Mouse (Mus musculus): ENCODE results near the gene Crocc2.

The Crocc2 gene

GRCm38 (mm10) chr1:93168295-93168775 lies at the start of gene Crocc2:
TSS of gene Crocc2 (plus strand) at chr1:93168725.
- no peak for DNase-seq (ENCODE audit: low read depth in 2 of 2, low spot score in 2 of 2)

- no peak for DNase-seq (ENCODE audit: low read depth in 2 of 2, low spot score in 2 of 2)
Observed at GRCm38 (mm10) chr1:93118816-93119215, 49.7 kb upstream of the Crocc2 start.

GRCm38 (mm10) chr1:93123179-93123854 lies 45.2 kb upstream of the Crocc2 start:
- no peak for DNase-seq (ENCODE audit: low read depth in 2 of 2, low spot score in 2 of 2)

GRCm38 (mm10) chr1:93124066-93124465 lies 44.5 kb upstream of the Crocc2 start:
- DNase-seq (ENCODE audit: low read depth in 2 of 2, low spot score in 2 of 2), result no peak

- DNase-seq (ENCODE audit: low read depth in 2 of 2, low spot score in 2 of 2), result no peak
Observed at GRCm38 (mm10) chr1:93125256-93125655, 43.3 kb upstream of the Crocc2 start.

GRCm38 (mm10) chr1:93128209-93128608 lies 40.3 kb upstream of the Crocc2 start:
- DNase-seq (ENCODE audit: low read depth in 2 of 2, low spot score in 2 of 2), result no peak

GRCm38 (mm10) chr1:93128710-93129349 lies 39.7 kb upstream of the Crocc2 start:
- DNase-seq (ENCODE audit: low read depth in 2 of 2, low spot score in 2 of 2), result no peak

GRCm38 (mm10) chr1:93130242-93130983 lies 38.1 kb upstream of the Crocc2 start:
- no peak for DNase-seq (ENCODE audit: low read depth in 2 of 2, low spot score in 2 of 2)

GRCm38 (mm10) chr1:93132676-93133075 lies 35.8 kb upstream of the Crocc2 start:
- no peak for DNase-seq (ENCODE audit: low read depth in 2 of 2, low spot score in 2 of 2)

- no peak for DNase-seq (ENCODE audit: low read depth in 2 of 2, low spot score in 2 of 2)
Observed at GRCm38 (mm10) chr1:93135036-93135526, 33.4 kb upstream of the Crocc2 start, which contains the start of gene Agxt. TSS of gene Agxt (plus strand) at chr1:93135240.

GRCm38 (mm10) chr1:93138534-93138933 lies 30.0 kb upstream of the Crocc2 start:
- DNase-seq (ENCODE audit: low read depth in 2 of 2, low spot score in 2 of 2), result no peak

GRCm38 (mm10) chr1:93139713-93140112 lies 28.8 kb upstream of the Crocc2 start:
- DNase-seq (ENCODE audit: low read depth in 2 of 2, low spot score in 2 of 2), result no peak

GRCm38 (mm10) chr1:93142871-93143270 lies 25.7 kb upstream of the Crocc2 start:
- no peak for DNase-seq (ENCODE audit: low read depth in 2 of 2, low spot score in 2 of 2)

- DNase-seq (ENCODE audit: low read depth in 2 of 2, low spot score in 2 of 2), result no peak
Observed at GRCm38 (mm10) chr1:93144176-93144575, 24.3 kb upstream of the Crocc2 start.

- DNase-seq (ENCODE audit: low read depth in 2 of 2, low spot score in 2 of 2), result no peak
Observed at GRCm38 (mm10) chr1:93150907-93151661, 17.4 kb upstream of the Crocc2 start.

GRCm38 (mm10) chr1:93157566-93157965 lies 11.0 kb upstream of the Crocc2 start:
- no peak for DNase-seq (ENCODE audit: low read depth in 2 of 2, low spot score in 2 of 2)

- no peak for DNase-seq (ENCODE audit: low read depth in 2 of 2, low spot score in 2 of 2)
Observed at GRCm38 (mm10) chr1:93158916-93159315, 9.6 kb upstream of the Crocc2 start.

- no peak for DNase-seq (ENCODE audit: low read depth in 2 of 2, low spot score in 2 of 2)
Observed at GRCm38 (mm10) chr1:93159566-93160500, 8.7 kb upstream of the Crocc2 start.

GRCm38 (mm10) chr1:93160501-93161133 lies 7.9 kb upstream of the Crocc2 start, which contains the start of gene 2310007B03Rik:
TSS of gene 2310007B03Rik (minus strand) at chr1:93160948.
- DNase-seq (ENCODE audit: low read depth in 2 of 2, low spot score in 2 of 2), result no peak
